Comparison of ENCODE assay signal across 15 mouse cellular contexts in genomic region chr10:23812852-23813766, GRCm38 (mm10). TPM values are rescaled to one million over a fixed set of nuclear protein-coding genes. Genes with fewer than 3 reads are reported as not detected.
DNase-seq lines count a peak whose midpoint lies in the region; ATAC-seq and TF ChIP-seq lines count a peak whose summit lies in the region.
"Had no signal": no experiment of that assay in that cellular context is flagged by ENCODE, and none has a peak within 500 bp of the region (broad histone marks: within the 10 kb centered on the region; RNA-seq: fewer than 3 reads in every experiment).

No protein-coding gene starts in this region.

- H3K9me3 ChIP-seq in hindbrain, embryonic 12.5 days (replicated peaks), result no peaks in the 10 kb centered on the region
- no peaks in the 10 kb centered on the region for H3K9me3 ChIP-seq in hindbrain, embryonic 14.5 days (ENCODE audit: control insufficient read depth, low read length)
- no peaks in the 10 kb centered on the region for H3K9me3 ChIP-seq in MEL (replicated peaks; ENCODE audit: insufficient read depth, low read length)
- H3K9me3 ChIP-seq in forebrain, embryonic 14.5 days (replicated peaks; ENCODE audit: control insufficient read depth, low read length), result no peaks in the 10 kb centered on the region
- H3K9me3 ChIP-seq: heart, embryonic 15.5 days; hindbrain, embryonic 15.5 days; liver, embryonic 13.5 days had no signal

- H3K27ac ChIP-seq in hindbrain, embryonic 12.5 days, result no peak overlapping the region
- H3K27ac ChIP-seq in hindbrain, embryonic 14.5 days, result no peak overlapping the region
- H3K27ac ChIP-seq in MEL (ENCODE audit: control insufficient read depth, low read depth, low read length), result no peak overlapping the region
- no peak overlapping the region for H3K27ac ChIP-seq in forebrain, embryonic 14.5 days (ENCODE audit: low read depth, low read length)
- H3K27ac ChIP-seq: heart, embryonic 15.5 days; hindbrain, embryonic 15.5 days; liver, embryonic 13.5 days had no signal

- TF ChIP-seq EP300 in MEL (IDR thresholded peaks at IDR 0.05; ENCODE audit: low read depth in 1 of 2, low read length in 2 of 2), result no peak

- no peak overlapping the region for H3K9ac ChIP-seq in hindbrain, embryonic 12.5 days
- no peak overlapping the region for H3K9ac ChIP-seq in hindbrain, embryonic 14.5 days
- H3K9ac ChIP-seq in MEL (ENCODE audit: control insufficient read depth, low read depth, low read length, poor library complexity, severe bottlenecking), result no peak overlapping the region
- H3K9ac ChIP-seq in forebrain, embryonic 14.5 days (ENCODE audit: low read length), result no peak overlapping the region
- H3K9ac ChIP-seq: heart, embryonic 15.5 days; hindbrain, embryonic 15.5 days; liver, embryonic 13.5 days had no signal

- ATAC-seq in hindbrain, embryonic 12.5 days (ENCODE audit: low FRiP score), result peak; percentile 69
- no peak for ATAC-seq in hindbrain, embryonic 14.5 days (ENCODE audit: low FRiP score)
- ATAC-seq in forebrain, embryonic 14.5 days, result peak; percentile 68

- no peak for TF ChIP-seq CTCF in MEL (IDR thresholded peaks at IDR 0.05 in 2 of 3, conservative IDR thresholded peaks at IDR 0.05 in 1 of 3; ENCODE audit: control insufficient read depth in 1 of 3, insufficient read depth in 1 of 3, low read depth in 2 of 3, low read length in 3 of 3, poor library complexity in 1 of 3, severe bottlenecking in 1 of 3)

- H3K4me2 ChIP-seq in hindbrain, embryonic 12.5 days (replicated peaks), result no peak overlapping the region
- H3K4me2 ChIP-seq in hindbrain, embryonic 14.5 days (replicated peaks), result no peak overlapping the region
- H3K4me2 ChIP-seq in forebrain, embryonic 14.5 days (ENCODE audit: low read length), result no peak overlapping the region
- H3K4me2 ChIP-seq: heart, embryonic 15.5 days; hindbrain, embryonic 15.5 days; liver, embryonic 13.5 days had no signal

- H3K79me2 ChIP-seq in MEL (ENCODE audit: control insufficient read depth, insufficient read depth, low read length, poor library complexity), result no peaks in the 10 kb centered on the region

- no peaks in the 10 kb centered on the region for H3K27me3 ChIP-seq in hindbrain, embryonic 12.5 days
- H3K27me3 ChIP-seq in hindbrain, embryonic 14.5 days (ENCODE audit: control insufficient read depth, insufficient read depth, low read length), result no peaks in the 10 kb centered on the region
- no peaks in the 10 kb centered on the region; a peak in 1 of 4 replicates for H3K27me3 ChIP-seq in MEL (ENCODE audit: control insufficient read depth in 1 of 2, insufficient read depth in 2 of 2, low read length in 2 of 2)
- H3K27me3 ChIP-seq in forebrain, embryonic 14.5 days (replicated peaks; ENCODE audit: control insufficient read depth, insufficient read depth, low read length), result no peaks in the 10 kb centered on the region
- H3K27me3 ChIP-seq: heart, embryonic 15.5 days; hindbrain, embryonic 15.5 days; liver, embryonic 13.5 days had no signal

- DNase-seq in hindbrain, embryonic 14.5 days (ENCODE audit: low spot score), result no peak
- DNase-seq in 416B (ENCODE audit: low read depth) (peak; percentile 10), MEL (ENCODE audit: low read depth, low spot score) (peak; percentile 15)
- DNase-seq in forebrain, embryonic 14.5 days (ENCODE audit: low spot score), result peak; percentile 53
- DNase-seq in urinary bladder, postnatal 36 days (ENCODE audit: low spot score in 2 of 2), result no peak
- no peak for DNase-seq in left cerebral cortex, postnatal 36 days (ENCODE audit: low spot score in 2 of 2)
- DNase-seq in cerebellum, postnatal 14 days, result no peak

- H3K4me3 ChIP-seq in hindbrain, embryonic 12.5 days, result no peak overlapping the region
- no peak overlapping the region for H3K4me3 ChIP-seq in hindbrain, embryonic 14.5 days (replicated peaks; ENCODE audit: low read length)
- no peak overlapping the region for H3K4me3 ChIP-seq in MEL (ENCODE audit: control insufficient read depth in 1 of 2, insufficient read depth in 1 of 2, low read depth in 2 of 2, low read length in 2 of 2)
- no peak overlapping the region for H3K4me3 ChIP-seq in forebrain, embryonic 14.5 days (ENCODE audit: low read depth, low read length)
- H3K4me3 ChIP-seq: heart, embryonic 15.5 days; hindbrain, embryonic 15.5 days; liver, embryonic 13.5 days had no signal

- TF ChIP-seq POLR2A in MEL (IDR thresholded peaks at IDR 0.05; ENCODE audit: control insufficient read depth in 1 of 2, insufficient read depth in 1 of 2, low read depth in 1 of 2, low read length in 2 of 2, poor library complexity in 1 of 2), result no peak

- H3K36me3 ChIP-seq in hindbrain, embryonic 12.5 days, result peaks cover 2% of the 10 kb centered on the region
- peaks cover 34% of the 10 kb centered on the region for H3K36me3 ChIP-seq in hindbrain, embryonic 14.5 days (replicated peaks; ENCODE audit: control insufficient read depth, insufficient read depth)
- no peaks in the 10 kb centered on the region for H3K36me3 ChIP-seq in MEL (ENCODE audit: control insufficient read depth in 1 of 2, insufficient read depth in 2 of 2, low read length in 2 of 2)
- peaks cover 19% of the 10 kb centered on the region for H3K36me3 ChIP-seq in forebrain, embryonic 14.5 days (ENCODE audit: control insufficient read depth, insufficient read depth, low read length)
- H3K36me3 ChIP-seq: liver, embryonic 13.5 days had no signal

- no peak for TF ChIP-seq RAD21 in MEL (IDR thresholded peaks at IDR 0.05; ENCODE audit: low read depth, low read length)

- no peaks in the 10 kb centered on the region for H3K4me1 ChIP-seq in hindbrain, embryonic 12.5 days
- no peaks in the 10 kb centered on the region for H3K4me1 ChIP-seq in hindbrain, embryonic 14.5 days (replicated peaks; ENCODE audit: control insufficient read depth, insufficient read depth, low read length)
- peaks cover 0 to 4% of the 10 kb centered on the region in 2 experiments; a peak in 1 of 4 replicates for H3K4me1 ChIP-seq in MEL (ENCODE audit: control insufficient read depth in 1 of 2, insufficient read depth in 2 of 2, low read length in 2 of 2)
- H3K4me1 ChIP-seq in forebrain, embryonic 14.5 days (ENCODE audit: control insufficient read depth, insufficient read depth, low read length), result no peaks in the 10 kb centered on the region
- H3K4me1 ChIP-seq: heart, embryonic 15.5 days; hindbrain, embryonic 15.5 days; liver, embryonic 13.5 days had no signal

- WGBS in hindbrain, embryonic 12.5 days, result 47% methylated on average over 11 of the region's 11 CpGs
- 48% methylated on average over 11 of the region's 11 CpGs for WGBS in hindbrain, embryonic 14.5 days
- WGBS in forebrain, embryonic 14.5 days, result 31% methylated on average over 11 of the region's 11 CpGs

- intact Hi-C loops in left cerebral cortex, postnatal 36 days (cut with DNase I), result loop anchor here (2.0 kb wide), 1 partner anchor 268 kb away; no protein-coding TSS in a partner anchor

TF ChIP-seq in MEL, 35 proteins besides CTCF, POLR2A, EP300 and RAD21 (continues in another document):
- TF ChIP-seq RCOR1 (IDR thresholded peaks at IDR 0.05; ENCODE audit: low read depth, low read length), result no peak
- no peak for TF ChIP-seq ZC3H11A (IDR thresholded peaks at IDR 0.05; ENCODE audit: low read depth, low read length)
- TF ChIP-seq SIN3A (IDR thresholded peaks at IDR 0.05; ENCODE audit: low read length), result no peak
- no peak for TF ChIP-seq ETS1 (IDR thresholded peaks at IDR 0.05; ENCODE audit: low read depth, low read length)
- no peak for TF ChIP-seq GABPA (IDR thresholded peaks at IDR 0.05; ENCODE audit: low read depth, low read length)
- TF ChIP-seq POLR2AphosphoS2 (IDR thresholded peaks at IDR 0.05; ENCODE audit: low read length), result no peak
- no peak for TF ChIP-seq E2F4 (IDR thresholded peaks at IDR 0.05; ENCODE audit: borderline replicate concordance, low read depth, low read length)
- no peak for TF ChIP-seq ZMIZ1 (IDR thresholded peaks at IDR 0.05; ENCODE audit: low read depth, low read length)
- no peak for TF ChIP-seq TAL1 (IDR thresholded peaks at IDR 0.05; ENCODE audit: low read length)
- TF ChIP-seq MAZ (IDR thresholded peaks at IDR 0.05; ENCODE audit: low read depth, low read length), result no peak
- TF ChIP-seq NRF1 (IDR thresholded peaks at IDR 0.05; ENCODE audit: insufficient read depth, low read depth, low read length, poor library complexity, severe bottlenecking), result no peak
- TF ChIP-seq MYB (IDR thresholded peaks at IDR 0.05; ENCODE audit: low read depth, low read length), result no peak
- no peak for TF ChIP-seq USF2 (IDR thresholded peaks at IDR 0.05; ENCODE audit: borderline replicate concordance in 1 of 2, insufficient read depth in 1 of 2, low read depth in 1 of 2, low read length in 2 of 2)
- no peak for TF ChIP-seq TBP (IDR thresholded peaks at IDR 0.05; ENCODE audit: low read depth, low read length)

RNA-seq across cellular contexts. Expression of gene Slc18b1, which starts 16.3 kb away (rescaled TPM):
- polyA plus RNA-seq in hindbrain, embryonic 12.5 days (2016; fragmentation: Nextera tagmentation; extraction: Ambion mirVana), result 22.5 and 23.5 TPM in 2 replicates
- 22.6 and 25.5 TPM in 2 replicates for polyA plus RNA-seq in hindbrain, embryonic 14.5 days (2014; fragmentation: Nextera tagmentation; extraction: Ambion mirVana)
- not detected in 2 replicates for total RNA-seq in MEL (2012; rRNA removed)
- polyA plus RNA-seq in MEL (2012; ENCODE audit: insufficient read depth in 1 of 2, insufficient read length in 2 of 2, low read depth in 1 of 2, low replicate concordance in 2 of 2, missing spikeins in 1 of 2), result not detected
- polyA plus RNA-seq in forebrain, embryonic 14.5 days (2014; fragmentation: Nextera tagmentation; extraction: Ambion mirVana), result 19.5 and 22.2 TPM in 2 replicates
- total RNA-seq in left cerebral cortex, postnatal 36 days (2021), result 10 to 100 TPM; 17.3 to 25.0 TPM
- total RNA-seq: monocyte, adult 5-6 weeks had no signal

RNA-seq across cellular contexts. Expression of gene Rps12, which starts 26.0 kb away (rescaled TPM):
- polyA plus RNA-seq in hindbrain, embryonic 12.5 days (2016; fragmentation: Nextera tagmentation; extraction: Ambion mirVana), result 113 and 116 TPM in 2 replicates
- 114 and 132 TPM in 2 replicates for polyA plus RNA-seq in hindbrain, embryonic 14.5 days (2014; fragmentation: Nextera tagmentation; extraction: Ambion mirVana)
- 5,370 and 5,608 TPM in 2 replicates for total RNA-seq in MEL (2012; rRNA removed)
- polyA plus RNA-seq in MEL (2012; ENCODE audit: insufficient read depth in 1 of 2, insufficient read length in 2 of 2, low read depth in 1 of 2, low replicate concordance in 2 of 2, missing spikeins in 1 of 2), result 1,000 to 10,000 TPM in 1 of 2 experiments, 100 to 1,000 TPM in 1; 135 to 1,493 TPM
- polyA plus RNA-seq in forebrain, embryonic 14.5 days (2014; fragmentation: Nextera tagmentation; extraction: Ambion mirVana), result 143 and 176 TPM in 2 replicates
- 100 to 1,000 TPM; 152 to 199 TPM for total RNA-seq in left cerebral cortex, postnatal 36 days (2021)

RNA-seq across cellular contexts. Expression of gene Vnn3, which starts 38.2 kb away (rescaled TPM):
- not detected in 2 replicates for polyA plus RNA-seq in hindbrain, embryonic 12.5 days (2016; fragmentation: Nextera tagmentation; extraction: Ambion mirVana)
- 0.12 TPM in 1 of 2 replicates, not detected in the other for polyA plus RNA-seq in hindbrain, embryonic 14.5 days (2014; fragmentation: Nextera tagmentation; extraction: Ambion mirVana)
- total RNA-seq in MEL (2012; rRNA removed), result not detected in 2 replicates
- not detected for polyA plus RNA-seq in MEL (2012; ENCODE audit: insufficient read depth in 1 of 2, insufficient read length in 2 of 2, low read depth in 1 of 2, low replicate concordance in 2 of 2, missing spikeins in 1 of 2)
- polyA plus RNA-seq in forebrain, embryonic 14.5 days (2014; fragmentation: Nextera tagmentation; extraction: Ambion mirVana), result 0.11 TPM in 1 of 2 replicates, not detected in the other
- under 1 TPM in 1 of 2 experiments, not detected in 1; 0.29 TPM for total RNA-seq in left cerebral cortex, postnatal 36 days (2021)
- total RNA-seq: granulocyte monocyte progenitor cell, adult 5-6 weeks had no signal
- polyA plus RNA-seq: embryonic facial prominence, embryonic 11.5 days; hindbrain, embryonic 15.5 days; limb, embryonic 11.5 days had no signal

Comparison
In these comparisons a context has a peak if more than half of its experiments do, and no peak if none do; other contexts are left out.
1. DNase-seq: peak in 416B (single experiment), MEL (single experiment) and forebrain, embryonic 14.5 days (single experiment); none in hindbrain, embryonic 14.5 days (single experiment), urinary bladder, postnatal 36 days (0 of 2), left cerebral cortex, postnatal 36 days (0 of 2) and cerebellum, postnatal 14 days (0 of 2).
2. RNA of gene Slc18b1, which starts 16.3 kb away (polyA plus RNA-seq): 22.6 to 25.5 TPM in hindbrain, embryonic 14.5 days, 22.5 to 23.5 TPM in hindbrain, embryonic 12.5 days and 19.5 to 22.2 TPM in forebrain, embryonic 14.5 days; not detected in MEL; every median in the first group is over 10 times any median in the second.